Mouse (Mus musculus): ENCODE data around the gene Vdr.

The Vdr gene

GRCm38 (mm10) chr15:97854551-97854950, 55.9 kb downstream of the Vdr start:
- H3K4me3 ChIP-seq (replicated peaks; ENCODE audit: low read length), result no peak overlapping the region
- no peak for TF ChIP-seq NANOG (IDR thresholded peaks at IDR 0.05; ENCODE audit: borderline replicate concordance, low read length)
- H3K36me3 ChIP-seq (ENCODE audit: insufficient read depth, low read length), result no peaks in the 10 kb centered on the region

GRCm38 (mm10) chr15:97854059-97854458, 56.4 kb downstream of the Vdr start:
- no peak overlapping the region for H3K4me3 ChIP-seq (replicated peaks; ENCODE audit: low read length)
- TF ChIP-seq NANOG (IDR thresholded peaks at IDR 0.05; ENCODE audit: borderline replicate concordance, low read length) (no peak), POU5F1 (IDR thresholded peaks at IDR 0.05; ENCODE audit: borderline replicate concordance, low read length) (no peak), CTCF (conservative IDR thresholded peaks at IDR 0.05; ENCODE audit: low read length) (no peak)
- H3K4me1 ChIP-seq (replicated peaks; ENCODE audit: low read depth, low read length), result peaks cover 21% of the 10 kb centered on the region
- no peaks in the 10 kb centered on the region for H3K36me3 ChIP-seq (ENCODE audit: insufficient read depth, low read length)
- no peaks in the 10 kb centered on the region for H3K9me3 ChIP-seq (ENCODE audit: low read length)
- H3K27me3 ChIP-seq (ENCODE audit: insufficient read depth, low read length), result peaks cover 21% of the 10 kb centered on the region

More at GRCm38 (mm10) chr15:97854551-97854950, 55.9 kb downstream of the Vdr start:
- Histone ChIP-seq H3K4me1 (replicated peaks; ENCODE audit: low read depth, low read length) (peaks cover 16% of the 10 kb centered on the region), H3K27me3 (ENCODE audit: insufficient read depth, low read length) (peaks cover 21% of the 10 kb centered on the region), H3K9me3 (ENCODE audit: low read length) (no peaks in the 10 kb centered on the region)

- no peaks in the 10 kb centered on the region for H3K9me3 ChIP-seq (ENCODE audit: low read length)
- H3K4me1 ChIP-seq (replicated peaks; ENCODE audit: low read depth, low read length), result peaks cover 22% of the 10 kb centered on the region
- peaks cover 19% of the 10 kb centered on the region for H3K27me3 ChIP-seq (ENCODE audit: insufficient read depth, low read length)
- no peaks in the 10 kb centered on the region for H3K36me3 ChIP-seq (ENCODE audit: insufficient read depth, low read length)
- H3K4me3 ChIP-seq (replicated peaks; ENCODE audit: low read length), result no peak overlapping the region
- TF ChIP-seq POU5F1 (IDR thresholded peaks at IDR 0.05; ENCODE audit: borderline replicate concordance, low read length) (no peak), CTCF (conservative IDR thresholded peaks at IDR 0.05; ENCODE audit: low read length) (no peak; the same call in 1 of the 2 replicates), NANOG (IDR thresholded peaks at IDR 0.05; ENCODE audit: borderline replicate concordance, low read length) (no peak)
Observed at GRCm38 (mm10) chr15:97852291-97852690, 58.1 kb downstream of the Vdr start.

- Histone ChIP-seq H3K4me1 (replicated peaks; ENCODE audit: low read depth, low read length) (peaks cover 22% of the 10 kb centered on the region), H3K4me3 (replicated peaks; ENCODE audit: low read length) (no peak overlapping the region), H3K27me3 (ENCODE audit: insufficient read depth, low read length) (peaks cover 24% of the 10 kb centered on the region), H3K9me3 (ENCODE audit: low read length) (peaks cover 2% of the 10 kb centered on the region; the same call in 1 of the 2 replicates), H3K36me3 (ENCODE audit: insufficient read depth, low read length) (no peaks in the 10 kb centered on the region)
- TF ChIP-seq POU5F1 (IDR thresholded peaks at IDR 0.05; ENCODE audit: borderline replicate concordance, low read length) (no peak), NANOG (IDR thresholded peaks at IDR 0.05; ENCODE audit: borderline replicate concordance, low read length) (no peak), CTCF (conservative IDR thresholded peaks at IDR 0.05; ENCODE audit: low read length) (no peak)
Observed at GRCm38 (mm10) chr15:97851011-97851410, 59.4 kb downstream of the Vdr start.

- Histone ChIP-seq H3K9me3 (ENCODE audit: low read length) (peaks cover 6% of the 10 kb centered on the region; the same call in 1 of the 2 replicates), H3K4me1 (replicated peaks; ENCODE audit: low read depth, low read length) (peaks cover 22% of the 10 kb centered on the region), H3K36me3 (ENCODE audit: insufficient read depth, low read length) (no peaks in the 10 kb centered on the region), H3K27me3 (ENCODE audit: insufficient read depth, low read length) (peaks cover 23% of the 10 kb centered on the region), H3K4me3 (replicated peaks; ENCODE audit: low read length) (no peak overlapping the region)
- TF ChIP-seq CTCF (conservative IDR thresholded peaks at IDR 0.05; ENCODE audit: low read length) (peak; percentile 50), NANOG (IDR thresholded peaks at IDR 0.05; ENCODE audit: borderline replicate concordance, low read length) (no peak)
Observed at GRCm38 (mm10) chr15:97850441-97850840, 60.0 kb downstream of the Vdr start.

GRCm38 (mm10) chr15:97849116-97849911, 61.1 kb downstream of the Vdr start:
- Histone ChIP-seq H3K9me3 (ENCODE audit: low read length) (peaks cover 6% of the 10 kb centered on the region; the same call in 1 of the 2 replicates), H3K4me1 (replicated peaks; ENCODE audit: low read depth, low read length) (peaks cover 27% of the 10 kb centered on the region), H3K27me3 (ENCODE audit: insufficient read depth, low read length) (peaks cover 19% of the 10 kb centered on the region), H3K4me3 (replicated peaks; ENCODE audit: low read length) (peak overlapping the region; percentile 52), H3K36me3 (ENCODE audit: insufficient read depth, low read length) (no peaks in the 10 kb centered on the region)
- TF ChIP-seq POU5F1 (IDR thresholded peaks at IDR 0.05; ENCODE audit: borderline replicate concordance, low read length) (no peak), CTCF (conservative IDR thresholded peaks at IDR 0.05; ENCODE audit: low read length) (peak; percentile 54)

- Histone ChIP-seq H3K4me3 (replicated peaks; ENCODE audit: low read length) (no peak overlapping the region), H3K27me3 (ENCODE audit: insufficient read depth, low read length) (peaks cover 19% of the 10 kb centered on the region)
Observed at GRCm38 (mm10) chr15:97847866-97848265, 62.6 kb downstream of the Vdr start.

GRCm38 (mm10) chr15:97847285-97847684, 63.1 kb downstream of the Vdr start:
- Histone ChIP-seq H3K4me3 (replicated peaks; ENCODE audit: low read length) (no peak overlapping the region), H3K36me3 (ENCODE audit: insufficient read depth, low read length) (no peaks in the 10 kb centered on the region), H3K9me3 (ENCODE audit: low read length) (peaks cover 6% of the 10 kb centered on the region; the same call in 1 of the 2 replicates), H3K4me1 (replicated peaks; ENCODE audit: low read depth, low read length) (peaks cover 17% of the 10 kb centered on the region), H3K27me3 (ENCODE audit: insufficient read depth, low read length) (peaks cover 19% of the 10 kb centered on the region)
- TF ChIP-seq CTCF (conservative IDR thresholded peaks at IDR 0.05; ENCODE audit: low read length) (no peak), POU5F1 (IDR thresholded peaks at IDR 0.05; ENCODE audit: borderline replicate concordance, low read length) (no peak), NANOG (IDR thresholded peaks at IDR 0.05; ENCODE audit: borderline replicate concordance, low read length) (no peak)

More at GRCm38 (mm10) chr15:97847866-97848265, 62.6 kb downstream of the Vdr start:
- H3K4me1 ChIP-seq (replicated peaks; ENCODE audit: low read depth, low read length), result peaks cover 19% of the 10 kb centered on the region
- TF ChIP-seq POU5F1 (IDR thresholded peaks at IDR 0.05; ENCODE audit: borderline replicate concordance, low read length), result no peak
- no peak for TF ChIP-seq NANOG (IDR thresholded peaks at IDR 0.05; ENCODE audit: borderline replicate concordance, low read length)
- TF ChIP-seq CTCF (conservative IDR thresholded peaks at IDR 0.05; ENCODE audit: low read length), result no peak
- no peaks in the 10 kb centered on the region for H3K36me3 ChIP-seq (ENCODE audit: insufficient read depth, low read length)
- H3K9me3 ChIP-seq (ENCODE audit: low read length), result peaks cover 6% of the 10 kb centered on the region; the same call in 1 of the 2 replicates
